Mouse (Mus musculus) liver, embryonic 14.5 days (tissue): ENCODE results near the gene Tbc1d9. TPM values are rescaled to one million over a fixed set of nuclear protein-coding genes. Genes with fewer than 3 reads are reported as not detected.

ENCODE experiments used
- ATAC-seq: fragments of 200-750 bp; cut with Nextera tagmentation; 2 replicates; pipeline ENCODE4 v1.8.0; 2017; ENCODE audit warnings: moderate number of reproducible peaks, mild to moderate bottlenecking, moderate library complexity; ENCODE audit not compliant: insufficient read depth
- DNase-seq, 3 experiments: peaks; one replicate each; pipeline ENCODE4 v3.0.0-alpha.2; 2012 to 2013; ENCODE audit warnings: low read depth in 3 of 3, low spot score in 3 of 3
- H3K27ac ChIP-seq: fragments of 300-500 bp; sonication (generic); 2 replicates; pipeline ENCODE4 v1.5.1; 2014; ENCODE audit warnings: moderate library complexity, mild to moderate bottlenecking, control low read depth, inconsistent platforms
- H3K27me3 ChIP-seq: fragments of 300-500 bp; sonication (generic); 2 replicates; pipeline ENCODE4 v1.6.1; 2014; ENCODE audit warnings: mild to moderate bottlenecking, low read length, moderate library complexity; ENCODE audit not compliant: control insufficient read depth, insufficient read depth
- H3K36me3 ChIP-seq: fragments of 300-500 bp; sonication (generic); replicated peaks from 2 replicates; pipeline ENCODE4 v1.6.1; 2014; ENCODE audit warnings: low read depth; ENCODE audit not compliant: control insufficient read depth, insufficient read depth
- H3K4me1 ChIP-seq, 2 experiments: fragments of 200-500 bp in 1 of 2; fragments of 300-500 bp in 1 of 2; sonication (generic) in 1 of 2; replicated peaks; 2 replicates each; pipeline ENCODE4 v1.6.1; 2012 to 2014; ENCODE audit warnings: antibody characterized with exemption in 1 of 2, inconsistent platforms in 1 of 2, low read length in 1 of 2; ENCODE audit not compliant: control insufficient read depth in 2 of 2, insufficient read depth in 2 of 2
- H3K4me2 ChIP-seq: fragments of 300-500 bp; sonication (generic); 2 replicates; pipeline ENCODE4 v1.6.1; 2014; ENCODE audit warnings: low read depth, mild to moderate bottlenecking, control low read depth, moderate library complexity
- H3K4me3 ChIP-seq, 2 experiments: fragments of 200-500 bp in 1 of 2; fragments of 300-500 bp in 1 of 2; sonication (generic) in 1 of 2; 2 replicates each; pipeline ENCODE4 v1.5.1; 2012 to 2014; ENCODE audit warnings: low read depth in 2 of 2, low read length in 2 of 2, mild to moderate bottlenecking in 2 of 2, control low read depth in 1 of 2, inconsistent platforms in 1 of 2, moderate library complexity in 1 of 2; ENCODE audit not compliant: insufficient read depth in 1 of 2
- H3K9ac ChIP-seq: fragments of 300-500 bp; sonication (generic); replicated peaks from 2 replicates; pipeline ENCODE4 v1.6.1; 2014; ENCODE audit warnings: mild to moderate bottlenecking, control low read depth, moderate library complexity
- H3K9me3 ChIP-seq: fragments of 300-500 bp; sonication (generic); 2 replicates; pipeline ENCODE4 v1.6.1; 2016; ENCODE audit warnings: low read length, mixed read lengths; ENCODE audit not compliant: control insufficient read depth
- CTCF ChIP-seq: IDR thresholded peaks from 2 replicates; pipeline ENCODE4 v1.5.1; 2016; ENCODE audit warnings: antibody characterized with exemption, low read depth, control low read depth
- EP300 ChIP-seq: IDR thresholded peaks from 2 replicates; pipeline ENCODE4 v1.6.1; 2016; ENCODE audit warnings: antibody characterized with exemption, low read depth
- WGBS: fragments of 180-500 bp; shearing (Covaris S2); extraction: QIAGEN DNeasy Blood & Tissue Kit; methylation state at CpG from one replicate; pipeline ENCODE4 v1.1.7; 2014; ENCODE audit not compliant: insufficient replicate concordance; 5-methylcytosine and 5-hydroxymethylcytosine counted together
- polyA plus RNA-seq, 2 experiments: library from polyadenylated mRNA; depleted of rRNA in 1 of 2; stranded (reverse) in 1 of 2; unstranded in 1 of 2; fragments of >200 nt; fragmentation: Nextera tagmentation in 1 of 2; extraction: Ambion mirVana in 1 of 2; gene quantifications; 2 replicates each; pipeline versions ENCODE4 v1.2.1 to v1.2.3; 2012 to 2014

The Tbc1d9 gene
- polyA plus RNA-seq, 2 experiments: 0.43 to 1.1 TPM

- Histone ChIP-seq H3K4me3 (no peak overlapping the region), H3K9me3 (no peaks in the 10 kb centered on the region), H3K4me1 (no peaks in the 10 kb centered on the region), H3K27ac (no peak overlapping the region), H3K4me2 (no peak overlapping the region), H3K9ac (no peak overlapping the region), H3K27me3 (no peaks in the 10 kb centered on the region), H3K36me3 (no peaks in the 10 kb centered on the region)
- ATAC-seq: no peak
- TF ChIP-seq EP300 (no peak), CTCF (no peak)
- DNase-seq: no peak
- 76% methylated on average over 5 of the region's 5 CpGs for WGBS
These were observed 59.7 kb downstream of the Tbc1d9 start for GRCm38 (mm10) chr8:83224754-83225416.

- Histone ChIP-seq H3K9me3 (no peaks in the 10 kb centered on the region), H3K36me3 (no peaks in the 10 kb centered on the region), H3K9ac (no peak overlapping the region), H3K27ac (no peak overlapping the region), H3K4me2 (no peak overlapping the region), H3K4me1 (no peaks in the 10 kb centered on the region), H3K27me3 (no peaks in the 10 kb centered on the region), H3K4me3 (no peak overlapping the region)
- TF ChIP-seq CTCF: no peak
- TF ChIP-seq EP300: no peak
- ATAC-seq (no peak), DNase-seq (no peak)
- 62% methylated on average over 2 of the region's 2 CpGs for WGBS
These were observed 60.4 kb downstream of the Tbc1d9 start for GRCm38 (mm10) chr8:83225598-83225997.

- Histone ChIP-seq H3K27ac (no peak overlapping the region), H3K4me1 (no peaks in the 10 kb centered on the region), H3K9ac (no peak overlapping the region), H3K4me2 (no peak overlapping the region), H3K9me3 (no peaks in the 10 kb centered on the region), H3K36me3 (no peaks in the 10 kb centered on the region), H3K27me3 (no peaks in the 10 kb centered on the region), H3K4me3 (no peak overlapping the region)
- WGBS: 64% methylated on average over 5 of the region's 5 CpGs
- TF ChIP-seq EP300 (no peak), CTCF (no peak)
- DNase-seq (no peak), ATAC-seq (no peak)
These were observed 62.2 kb downstream of the Tbc1d9 start for GRCm38 (mm10) chr8:83227336-83227735.

- Histone ChIP-seq H3K27ac (no peak overlapping the region), H3K36me3 (no peaks in the 10 kb centered on the region), H3K9me3 (no peaks in the 10 kb centered on the region), H3K27me3 (no peaks in the 10 kb centered on the region), H3K4me3 (no peak overlapping the region), H3K4me2 (no peak overlapping the region), H3K9ac (no peak overlapping the region), H3K4me1 (no peaks in the 10 kb centered on the region)
- DNase-seq (no peak), ATAC-seq (no peak)
- no peak for TF ChIP-seq CTCF
- no peak for TF ChIP-seq EP300
- WGBS: 65% methylated on average over 4 of the region's 4 CpGs
These were observed 67.9 kb downstream of the Tbc1d9 start for GRCm38 (mm10) chr8:83233099-83233498.

- peaks cover 0 to under 1% of the 10 kb centered on the region in 2 experiments; a peak in 2 of 4 replicates for H3K4me1 ChIP-seq
- TF ChIP-seq EP300 (no peak), CTCF (no peak)
- H3K27me3 ChIP-seq: no peaks in the 10 kb centered on the region
- ATAC-seq (no peak), DNase-seq (no peak)
- H3K4me2 ChIP-seq: no peak overlapping the region
- H3K4me3 ChIP-seq: no peak overlapping the region
- no peak overlapping the region for H3K27ac ChIP-seq
- no peaks in the 10 kb centered on the region for H3K9me3 ChIP-seq
- H3K36me3 ChIP-seq: no peaks in the 10 kb centered on the region
- H3K9ac ChIP-seq: no peak overlapping the region
These were observed 74.2 kb downstream of the Tbc1d9 start for GRCm38 (mm10) chr8:83239341-83239740.
